Mouse (Mus musculus): ENCODE results near the gene Stard8. TPM values are rescaled to one million over a fixed set of nuclear protein-coding genes. Genes with fewer than 3 reads are reported as not detected.

Gene Stard8
- polyA plus RNA-seq, 1 experiment, result 89.6 TPM

- DNase-seq, result peak; percentile 76
- no peaks in the 10 kb centered on the region; the same call in 1 of the 2 replicates for H3K4me1 ChIP-seq (ENCODE audit: control insufficient read depth, insufficient read depth, low read length)
- 31% methylated on average over 31 of the region's 31 CpGs for WGBS
- TF ChIP-seq CTCF (IDR thresholded peaks at IDR 0.05; ENCODE audit: insufficient read depth, low read length) (no peak), POLR2A (IDR thresholded peaks at IDR 0.05; ENCODE audit: borderline replicate concordance, extremely low read depth, low read depth, low read length) (peak; percentile 96; the same call in 1 of the 2 replicates)
- peak overlapping the region; percentile 99 for H3K4me3 ChIP-seq (replicated peaks; ENCODE audit: extremely low read depth, low read depth, low read length)
Measured at GRCm38 (mm10) chrX:99042451-99042951, 39.5 kb downstream of the Stard8 start.

GRCm38 (mm10) chrX:99043275-99043674 lies 40.2 kb downstream of the Stard8 start:
- peak overlapping the region; percentile 99 for H3K4me3 ChIP-seq (replicated peaks; ENCODE audit: extremely low read depth, low read depth, low read length)
- H3K4me1 ChIP-seq (ENCODE audit: control insufficient read depth, insufficient read depth, low read length), result peaks cover 3% of the 10 kb centered on the region; the same call in 1 of the 2 replicates
- WGBS, result 37% methylated on average over 6 of the region's 6 CpGs
- TF ChIP-seq POLR2A (IDR thresholded peaks at IDR 0.05; ENCODE audit: borderline replicate concordance, extremely low read depth, low read depth, low read length) (no peak), CTCF (IDR thresholded peaks at IDR 0.05; ENCODE audit: insufficient read depth, low read length) (no peak)
- DNase-seq, result no peak

DNA sequence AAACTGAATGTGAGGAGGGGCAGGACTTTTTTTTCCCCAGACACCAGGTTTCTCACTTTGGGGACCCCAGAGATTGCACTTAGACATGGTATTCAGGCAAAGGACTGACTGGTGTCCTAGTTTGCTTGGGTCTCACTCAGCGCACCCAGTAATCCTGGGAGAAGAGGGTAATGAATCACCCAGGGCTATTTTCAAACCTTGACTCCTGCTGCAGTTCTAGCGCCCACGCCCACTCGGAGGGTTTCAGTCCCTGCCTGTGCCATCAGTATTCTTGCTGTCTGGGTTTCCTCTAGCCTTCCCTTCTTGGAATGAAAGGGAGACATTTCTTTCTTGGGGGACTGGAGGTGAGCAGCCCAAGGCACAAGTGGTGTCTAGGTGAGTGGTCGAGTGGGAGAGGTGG lies 40.7 kb downstream of the Stard8 start:
- 61% methylated on average over 5 of the region's 5 CpGs for WGBS
- H3K4me3 ChIP-seq (replicated peaks; ENCODE audit: extremely low read depth, low read depth, low read length), result peak overlapping the region; percentile 99
- TF ChIP-seq CTCF (IDR thresholded peaks at IDR 0.05; ENCODE audit: insufficient read depth, low read length), result no peak
- TF ChIP-seq POLR2A (IDR thresholded peaks at IDR 0.05; ENCODE audit: borderline replicate concordance, extremely low read depth, low read depth, low read length), result no peak
- H3K4me1 ChIP-seq (ENCODE audit: control insufficient read depth, insufficient read depth, low read length), result peaks cover 6% of the 10 kb centered on the region; the same call in 1 of the 2 replicates
- DNase-seq, result no peak

GRCm38 (mm10) chrX:99045315-99045714 lies 42.3 kb downstream of the Stard8 start:
- Histone ChIP-seq H3K4me3 (replicated peaks; ENCODE audit: extremely low read depth, low read depth, low read length) (peak overlapping the region; percentile 53), H3K4me1 (ENCODE audit: control insufficient read depth, insufficient read depth, low read length) (peaks cover 11% of the 10 kb centered on the region)
- no peak for DNase-seq
- WGBS, result 52% methylated on average over 7 of the region's 7 CpGs
- TF ChIP-seq CTCF (IDR thresholded peaks at IDR 0.05; ENCODE audit: insufficient read depth, low read length) (no peak), POLR2A (IDR thresholded peaks at IDR 0.05; ENCODE audit: borderline replicate concordance, extremely low read depth, low read depth, low read length) (no peak)

- Histone ChIP-seq H3K4me1 (ENCODE audit: control insufficient read depth, insufficient read depth, low read length) (peaks cover 16% of the 10 kb centered on the region), H3K4me3 (replicated peaks; ENCODE audit: extremely low read depth, low read depth, low read length) (no peak overlapping the region)
- TF ChIP-seq CTCF (IDR thresholded peaks at IDR 0.05; ENCODE audit: insufficient read depth, low read length) (no peak), POLR2A (IDR thresholded peaks at IDR 0.05; ENCODE audit: borderline replicate concordance, extremely low read depth, low read depth, low read length) (no peak)
- DNase-seq, result no peak
- WGBS, result 45% methylated on average over 5 of the region's 5 CpGs
Measured at GRCm38 (mm10) chrX:99046360-99047055, 43.5 kb downstream of the Stard8 start.

DNA sequence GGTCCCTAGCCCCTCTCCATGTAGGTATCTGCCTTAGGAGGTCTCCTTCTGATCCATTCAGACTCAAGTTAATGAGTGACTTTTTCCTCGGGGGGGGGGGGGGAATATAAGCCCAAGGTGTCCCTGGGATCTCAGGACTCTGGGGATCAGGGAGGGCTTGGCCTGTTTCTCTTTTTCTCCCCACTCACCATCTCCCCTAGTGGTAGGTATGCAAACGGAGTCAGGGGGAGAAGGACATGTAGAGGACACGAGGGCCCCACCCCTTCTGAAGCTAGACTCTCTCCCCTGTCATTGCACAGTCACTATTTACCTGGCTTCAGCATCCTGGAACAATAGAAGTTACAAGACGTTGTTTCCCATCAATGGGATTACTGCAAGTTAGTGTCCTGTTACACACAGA lies 45.1 kb downstream of the Stard8 start:
- no peak for DNase-seq
- Histone ChIP-seq H3K4me3 (replicated peaks; ENCODE audit: extremely low read depth, low read depth, low read length) (no peak overlapping the region), H3K4me1 (ENCODE audit: control insufficient read depth, insufficient read depth, low read length) (peaks cover 26% of the 10 kb centered on the region)
- TF ChIP-seq CTCF (IDR thresholded peaks at IDR 0.05; ENCODE audit: insufficient read depth, low read length) (peak; percentile 32; the same call in 1 of the 2 replicates), POLR2A (IDR thresholded peaks at IDR 0.05; ENCODE audit: borderline replicate concordance, extremely low read depth, low read depth, low read length) (no peak)
- 34% methylated on average over 4 of the region's 4 CpGs for WGBS

DNA sequence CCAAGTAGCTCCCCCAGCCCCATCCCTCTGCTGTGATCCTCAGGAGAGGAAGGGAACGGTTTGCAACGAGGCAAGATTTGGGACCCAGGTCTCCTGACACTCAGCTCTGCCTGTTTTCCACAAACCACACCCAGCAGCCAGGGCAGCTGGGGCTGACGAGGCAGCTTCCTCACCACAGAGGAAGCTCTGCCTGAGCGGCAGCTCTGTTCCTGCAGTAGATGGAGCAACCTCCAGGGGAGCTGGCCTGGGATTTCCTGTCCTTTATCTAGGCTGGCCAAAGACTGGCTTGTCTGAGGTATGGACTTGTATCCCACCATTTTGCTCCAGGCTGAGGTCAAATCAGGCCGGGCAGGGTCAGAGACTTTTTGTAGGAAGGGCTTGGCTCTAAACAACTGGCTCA lies 46.2 kb downstream of the Stard8 start:
- TF ChIP-seq CTCF (IDR thresholded peaks at IDR 0.05; ENCODE audit: insufficient read depth, low read length), result peak; percentile 23; the same call in 1 of the 2 replicates
- 0 out of 2 replicates have a peak, but pooled peaks have one; percentile 5 for TF ChIP-seq POLR2A (IDR thresholded peaks at IDR 0.05; ENCODE audit: borderline replicate concordance, extremely low read depth, low read depth, low read length)
- Histone ChIP-seq H3K4me3 (replicated peaks; ENCODE audit: extremely low read depth, low read depth, low read length) (no peak overlapping the region), H3K4me1 (ENCODE audit: control insufficient read depth, insufficient read depth, low read length) (peaks cover 36% of the 10 kb centered on the region)
- 52% methylated on average over 5 of the region's 5 CpGs for WGBS
- no peak for DNase-seq

- Histone ChIP-seq H3K4me3 (replicated peaks; ENCODE audit: extremely low read depth, low read depth, low read length) (no peak overlapping the region), H3K4me1 (ENCODE audit: control insufficient read depth, insufficient read depth, low read length) (peaks cover 50% of the 10 kb centered on the region)
- DNase-seq, result no peak
- 61% methylated on average over 10 of the region's 10 CpGs for WGBS
- no peak for TF ChIP-seq CTCF (IDR thresholded peaks at IDR 0.05; ENCODE audit: insufficient read depth, low read length)
- no peak for TF ChIP-seq POLR2A (IDR thresholded peaks at IDR 0.05; ENCODE audit: borderline replicate concordance, extremely low read depth, low read depth, low read length)
Measured at GRCm38 (mm10) chrX:99050736-99051481, 47.9 kb downstream of the Stard8 start.

- TF ChIP-seq POLR2A (IDR thresholded peaks at IDR 0.05; ENCODE audit: borderline replicate concordance, extremely low read depth, low read depth, low read length), result no peak
- TF ChIP-seq CTCF (IDR thresholded peaks at IDR 0.05; ENCODE audit: insufficient read depth, low read length), result no peak
- Histone ChIP-seq H3K4me1 (ENCODE audit: control insufficient read depth, insufficient read depth, low read length) (peaks cover 52% of the 10 kb centered on the region), H3K4me3 (replicated peaks; ENCODE audit: extremely low read depth, low read depth, low read length) (peak overlapping the region; percentile 25)
- WGBS, result 49% methylated on average over 7 of the region's 7 CpGs
- no peak for DNase-seq
Measured at GRCm38 (mm10) chrX:99052255-99052654, 49.2 kb downstream of the Stard8 start.

All from lung, adult 2 months (tissue).